Mouse (Mus musculus) cerebellum, postnatal 14 days (tissue): ENCODE results near the gene Gm4297.
"Not testable (repeated sequence)": the region's sequence is repeated elsewhere in the genome, so short reads cannot be mapped to it uniquely, and the experiment has no call there.

ENCODE experiments used
- DNase-seq, 2 experiments: peaks; one replicate each; pipeline ENCODE4 v3.0.0; 2021; ENCODE audit warnings: mixed read lengths in 2 of 2

Gm4297 gene

DNA sequence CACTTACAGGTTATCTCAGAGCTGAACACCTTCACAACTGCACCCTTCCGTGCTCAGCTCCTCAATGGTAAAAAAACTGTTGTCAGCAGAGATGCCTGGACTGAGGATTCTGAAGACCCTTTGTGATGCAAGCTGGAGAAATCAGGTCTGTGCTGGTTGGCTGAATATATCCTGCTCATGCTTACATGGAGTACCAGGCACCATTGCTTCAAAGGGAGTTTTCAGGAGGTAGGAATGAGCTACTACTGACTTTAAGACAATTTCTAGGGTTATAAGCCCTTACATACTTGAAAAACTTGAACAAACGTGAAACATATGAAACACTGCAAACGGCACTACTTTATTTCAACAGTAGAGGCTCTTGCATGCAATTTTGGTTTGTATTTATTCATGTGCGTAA lies at the start of gene Gm4297:
Gene Gm4297, minus strand, starts transcription at position 101 of the 400 bp plus-strand sequence.
- not testable (repeated sequence) for DNase-seq
